Mouse (Mus musculus) lung, adult 2 months (tissue): ENCODE measurements around the gene Lrrc75b.

ENCODE experiments used
- CTCF ChIP-seq: fragments of 200-500 bp; IDR thresholded peaks from 2 replicates; pipeline ENCODE4 v1.5.1; 2011; ENCODE audit warnings: mild to moderate bottlenecking, low read length, control low read depth; ENCODE audit not compliant: insufficient read depth
- POLR2A ChIP-seq: fragments of 200-500 bp; IDR thresholded peaks from 2 replicates; pipeline ENCODE4 v1.6.1; 2011; ENCODE audit warnings: low read depth, mild to moderate bottlenecking, control low read depth, low read length, borderline replicate concordance; ENCODE audit errors: extremely low read depth

GRCm38 (mm10) chr10:75561071-75561654, 1.0 kb upstream of the Lrrc75b start, which contains the start of gene Ggt1:
- TF ChIP-seq CTCF = no peak
- no peak for TF ChIP-seq POLR2A
